Mouse (Mus musculus): ENCODE results near the gene Gpc3.

DNA sequence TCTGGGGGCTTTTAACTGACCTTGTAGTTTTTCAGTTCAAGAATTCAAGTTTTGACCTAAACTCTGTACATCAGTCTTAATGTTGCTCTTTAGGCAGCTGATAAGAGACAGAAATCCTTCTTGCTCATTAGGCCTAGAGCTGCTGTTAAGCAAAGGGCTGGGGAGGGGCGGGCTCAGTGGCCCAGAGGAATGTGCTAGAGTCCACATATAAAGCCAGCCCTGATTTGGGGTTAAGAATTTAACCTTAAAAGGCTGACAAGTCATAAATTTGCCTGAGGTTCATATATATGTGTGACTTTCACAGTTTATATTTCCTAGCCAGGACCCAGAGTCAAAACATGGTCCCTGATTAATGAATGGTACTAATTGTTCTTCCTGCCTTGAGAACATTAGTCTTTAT lies 14.5 kb downstream of the Gpc3 start:
- TF ChIP-seq CTCF (IDR thresholded peaks at IDR 0.05; ENCODE audit: borderline replicate concordance, control insufficient read depth, extremely low read depth, insufficient read depth, low read length, poor library complexity) (no peak), POLR2A (IDR thresholded peaks at IDR 0.05; ENCODE audit: control insufficient read depth, extremely low read depth, insufficient read depth, low read length, poor library complexity) (no peak)
